Mouse (Mus musculus) adrenal gland, adult (tissue): ENCODE results near the gene Cs.

ENCODE experiments used
- DNase-seq, 2 experiments: peaks; one replicate each; pipeline ENCODE4 v3.0.0; 2022 to 2023; ENCODE audit warnings: low spot score in 1 of 2; ENCODE audit not compliant: inconsistent age in 2 of 2

Gene Cs

GRCm38 (mm10) chr10:128401638-128402037, 64.1 kb downstream of the Cs start:
- DNase-seq: no peak

DNA sequence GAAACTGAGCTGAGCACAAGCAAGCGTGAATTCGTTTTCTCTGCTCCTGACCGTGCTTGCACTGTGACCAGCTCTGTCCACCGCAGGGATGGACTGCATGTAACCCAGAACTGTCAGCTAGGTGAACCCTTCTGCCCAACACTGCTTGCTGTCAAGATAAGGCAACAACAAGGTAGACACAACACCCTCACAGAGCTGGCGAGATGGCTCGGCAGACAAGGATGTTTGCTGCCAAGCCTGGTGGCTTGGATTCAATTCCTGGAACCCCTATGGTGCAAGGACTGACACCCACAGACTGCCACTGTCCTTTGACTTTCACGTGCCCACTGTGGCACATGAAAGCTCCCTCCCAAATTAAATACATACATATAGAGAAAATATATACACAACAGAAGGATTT, 66.4 kb downstream of the Cs start:
- DNase-seq: no peak

DNA sequence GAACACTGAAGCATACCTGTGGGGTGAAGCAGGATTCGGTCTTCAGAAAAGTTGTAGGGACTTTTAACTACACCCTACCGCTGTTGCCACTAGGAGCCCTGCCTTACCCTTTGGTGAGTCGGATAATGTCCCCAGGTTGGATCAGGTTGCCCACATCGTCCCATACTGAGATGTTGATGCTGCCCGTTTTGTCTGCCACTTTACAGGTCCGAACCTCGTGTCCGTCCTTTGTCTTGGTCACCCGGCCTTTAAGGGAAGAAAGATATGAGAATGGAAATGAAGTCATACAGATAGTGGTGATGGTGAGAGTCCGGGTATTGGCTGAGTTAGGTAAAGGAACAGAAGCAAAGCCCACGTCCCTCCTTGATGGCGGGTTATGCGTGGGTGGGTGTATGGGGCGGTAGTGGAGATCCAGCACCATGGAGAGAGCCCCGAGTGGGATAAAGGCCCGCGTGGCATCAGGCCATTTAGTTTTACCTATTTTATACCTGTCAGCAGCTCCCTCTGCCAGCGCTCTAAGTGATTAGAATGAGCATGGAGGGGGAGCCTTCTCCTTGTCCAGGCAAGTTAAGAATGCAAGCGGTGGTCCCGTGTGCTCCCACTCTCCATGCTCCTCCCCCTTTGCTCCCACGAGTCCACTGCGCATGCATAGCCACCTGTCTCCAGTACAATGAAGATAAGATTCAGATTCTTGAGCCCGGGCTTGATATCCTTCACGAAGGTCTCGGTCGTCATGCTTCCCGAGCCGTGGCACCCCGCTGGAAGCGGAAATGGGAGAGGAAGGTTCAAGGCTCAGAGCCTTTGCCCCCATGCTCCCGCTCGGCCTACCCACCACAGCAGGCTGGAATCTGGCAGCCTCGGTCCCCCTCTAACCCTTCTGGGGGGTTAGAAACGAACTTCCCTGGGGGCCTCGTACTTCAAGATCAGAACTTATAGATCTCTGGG, 71.3 kb downstream of the Cs start:
- peak in 1 of 2 experiments; percentile 54 for DNase-seq

DNA sequence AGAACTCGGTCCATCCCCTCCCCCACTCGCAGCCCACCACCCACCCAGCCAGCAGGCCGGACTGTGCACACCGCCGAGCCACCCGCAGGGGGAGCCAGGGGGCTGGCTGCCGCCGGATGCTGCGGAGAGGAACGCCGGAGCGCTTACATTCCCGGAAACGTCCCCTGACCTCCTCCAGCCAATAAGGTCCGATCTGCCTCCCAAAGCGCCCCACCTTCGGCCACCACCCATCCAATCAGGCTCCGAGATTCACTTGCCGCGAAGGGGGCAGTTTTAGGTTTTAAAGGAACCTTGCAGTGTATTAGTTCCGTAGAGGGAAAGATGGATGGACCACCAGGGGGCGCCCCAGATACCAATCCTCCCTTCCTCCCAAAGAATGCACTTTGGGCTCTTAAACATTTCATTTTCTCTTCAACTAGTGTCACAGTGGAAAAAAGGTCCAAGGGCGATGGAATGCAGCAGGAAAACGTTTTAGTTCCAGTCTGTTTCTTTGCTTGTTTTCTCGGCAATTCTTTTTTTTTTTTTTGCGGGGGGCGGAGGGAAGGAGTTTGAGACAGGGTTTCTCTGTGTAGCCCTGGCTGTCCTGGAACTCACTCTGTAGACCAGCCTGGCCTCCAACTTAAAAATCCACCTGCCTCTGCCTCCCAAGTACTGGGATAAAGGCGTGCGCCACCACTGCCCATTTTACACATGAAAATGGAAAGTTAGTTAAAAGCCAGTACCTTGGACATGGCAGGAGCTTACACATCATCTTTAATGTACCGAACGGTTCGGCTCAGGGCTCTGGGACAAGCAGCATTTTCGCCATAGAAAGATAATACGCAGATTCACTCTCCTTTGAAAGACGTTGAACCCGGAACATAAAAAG, 72.4 kb downstream of the Cs start:
- peak; percentile 98 to 99 for DNase-seq

DNA sequence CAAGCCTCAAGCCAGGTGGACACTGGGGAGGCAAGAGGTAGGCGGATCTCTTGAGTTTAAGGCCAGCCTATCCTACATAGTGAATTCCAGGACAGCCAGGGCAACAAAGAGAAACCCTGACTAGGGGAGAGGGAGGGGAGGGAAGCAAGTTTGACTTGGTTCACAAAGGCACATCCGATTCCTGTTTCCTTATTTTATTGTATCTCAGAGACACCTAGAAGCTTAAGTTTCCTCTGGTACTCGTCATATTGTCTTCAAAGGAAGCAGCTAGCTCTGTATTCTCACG, 73.0 kb downstream of the Cs start:
- peak in 1 of 2 experiments; percentile 57 for DNase-seq

DNA sequence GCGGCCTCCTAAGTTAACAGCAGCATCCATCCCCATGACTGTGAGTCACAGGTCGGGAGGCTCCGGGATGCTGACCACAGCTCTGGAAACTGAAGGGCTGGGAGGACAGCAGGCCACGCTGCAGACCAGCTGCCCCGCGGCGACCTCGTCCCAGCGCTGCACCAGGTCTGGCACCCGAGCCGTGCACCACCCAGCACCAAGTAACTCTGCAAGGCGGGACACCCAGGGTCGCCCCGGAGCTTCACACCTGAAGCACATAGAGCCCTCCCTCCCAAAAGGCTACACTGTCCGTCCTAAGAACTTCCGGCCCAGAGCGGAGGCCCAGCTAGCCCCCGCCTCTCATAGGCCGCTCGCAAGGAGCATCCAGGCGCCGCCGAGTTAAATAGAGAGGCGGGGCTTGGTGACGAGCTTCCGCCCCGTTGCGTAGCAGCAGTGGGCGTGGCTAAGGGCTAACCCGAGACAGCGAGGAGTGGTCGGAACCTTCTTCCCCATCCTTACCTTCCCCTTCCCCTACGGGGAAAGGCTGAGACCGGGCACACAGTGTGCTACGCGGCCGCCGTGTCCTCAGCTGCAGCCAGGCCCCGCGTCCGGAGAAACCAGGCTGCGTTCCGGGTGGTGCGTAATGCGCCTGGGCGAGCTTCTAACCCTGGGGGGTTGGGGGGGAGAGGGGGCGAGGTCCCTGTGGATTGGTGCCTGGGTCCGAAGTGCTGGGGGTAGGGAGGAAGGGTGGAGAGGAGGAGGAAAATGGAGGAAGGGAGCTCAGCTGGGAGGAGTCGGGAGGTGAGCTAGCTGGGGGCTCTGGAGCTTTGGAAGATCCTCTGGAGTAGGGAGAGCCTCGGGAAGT, 73.9 kb downstream of the Cs start, which contains the start of the genes Nabp2 and Rnf41:
Gene Nabp2, minus strand, starts transcription at position 282 of the 844 bp plus-strand sequence.
Gene Rnf41, plus strand, starts transcription at position 447 of the 844 bp plus-strand sequence.
- DNase-seq: peak; percentile 98 to 99

DNA sequence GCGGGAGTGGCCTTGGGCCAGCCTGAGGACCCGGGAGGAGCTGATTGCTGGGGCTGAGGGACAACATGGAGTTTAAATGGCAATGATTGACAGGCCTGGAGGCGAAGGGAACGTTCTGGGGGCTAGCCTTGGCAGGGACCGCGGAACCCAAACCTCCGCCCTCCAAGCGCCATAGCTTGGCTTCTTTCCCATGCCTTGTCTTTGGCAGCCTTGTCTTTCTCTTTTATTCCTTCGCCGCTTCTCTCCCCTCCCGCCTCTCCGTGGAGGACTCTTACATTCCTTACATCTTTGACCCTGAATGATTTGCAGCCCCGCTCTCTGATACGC, 74.5 kb downstream of the Cs start:
- no peak for DNase-seq
